Mouse (Mus musculus): Measurements from ENCODE around the gene Tfpi2. TPM values are rescaled to one million over a fixed set of nuclear protein-coding genes. Genes with fewer than 3 reads are reported as not detected.

Tfpi2 gene
- total RNA-seq, 2 experiments from 2014 or later: 0.96 to 2.0 TPM

- no peak for DNase-seq (ENCODE audit: low spot score in 2 of 2)
Observed at GRCm38 (mm10) chr6:3916015-3916414, 72.7 kb downstream of the Tfpi2 start.

Other genes starting within 250 kb of the Tfpi2 start
- gene Calcr, start 224.2 kb downstream of the Tfpi2 start, total RNA-seq (2021): not detected
- gene Gngt1, start 4.9 kb upstream of the Tfpi2 start, total RNA-seq (2021): not detected
- gene Gng11, start 15.0 kb upstream of the Tfpi2 start, total RNA-seq (2021): 10 to 100 TPM; 26.5 to 41.6 TPM
- gene Bet1, start 98.1 kb upstream of the Tfpi2 start, total RNA-seq (2021): 10 to 100 TPM; 40.8 to 67.5 TPM

Data from adrenal gland, adult 18-20 months (tissue).